Mouse (Mus musculus) kidney, adult 2 months (tissue): ENCODE measurements around the gene Slc9a3r2.

Source experiments
- CTCF ChIP-seq: fragments of 200-500 bp; conservative IDR thresholded peaks from 2 replicates; pipeline ENCODE4 v1.5.1; 2011; ENCODE audit warnings: low read depth, mild to moderate bottlenecking, control low read depth, low read length, moderate library complexity, mixed read lengths; ENCODE audit not compliant: insufficient read depth, insufficient read length
- POLR2A ChIP-seq: fragments of 200-500 bp; IDR thresholded peaks from one replicate; pipeline ENCODE4 v1.6.1; 2011; ENCODE audit warnings: low read depth, low read length, control low read depth

GRCm38 (mm10) chr17:24639571-24639988 lies 10.5 kb downstream of the Slc9a3r2 start:
- TF ChIP-seq CTCF, result no peak
- no peak for TF ChIP-seq POLR2A
